Mouse (Mus musculus): ENCODE data around the gene L3mbtl3.

Gene L3mbtl3

GRCm38 (mm10) chr10:26239090-26239489 lies 136.7 kb downstream of the L3mbtl3 start:
- no peak for DNase-seq (ENCODE audit: low spot score)

- no peak for DNase-seq (ENCODE audit: low spot score)
Measured at GRCm38 (mm10) chr10:26238559-26238958, 137.2 kb downstream of the L3mbtl3 start.

GRCm38 (mm10) chr10:26232071-26232653 lies 143.6 kb downstream of the L3mbtl3 start:
- no peak for DNase-seq (ENCODE audit: low spot score)

GRCm38 (mm10) chr10:26229488-26229887 lies 146.3 kb downstream of the L3mbtl3 start, which contains the start of gene Samd3:
Gene Samd3, plus strand, starts transcription at chr10:26229707.
- no peak for DNase-seq (ENCODE audit: low spot score)

GRCm38 (mm10) chr10:26228187-26228586 lies 147.6 kb downstream of the L3mbtl3 start:
- no peak for DNase-seq (ENCODE audit: low spot score)

- no peak for DNase-seq (ENCODE audit: low spot score)
Measured at GRCm38 (mm10) chr10:26226734-26227133, 149.0 kb downstream of the L3mbtl3 start.

- DNase-seq (ENCODE audit: low spot score), result no peak
Measured at GRCm38 (mm10) chr10:26226241-26226640, 149.5 kb downstream of the L3mbtl3 start.

Data from testis, postnatal 10 days (tissue).